Mouse (Mus musculus): Measurements from ENCODE around the gene St6galnac4. TPM values are rescaled to one million over a fixed set of nuclear protein-coding genes. Genes with fewer than 3 reads are reported as not detected.

The St6galnac4 gene
- polyA plus RNA-seq, 1 experiment: 0.30 TPM

DNA sequence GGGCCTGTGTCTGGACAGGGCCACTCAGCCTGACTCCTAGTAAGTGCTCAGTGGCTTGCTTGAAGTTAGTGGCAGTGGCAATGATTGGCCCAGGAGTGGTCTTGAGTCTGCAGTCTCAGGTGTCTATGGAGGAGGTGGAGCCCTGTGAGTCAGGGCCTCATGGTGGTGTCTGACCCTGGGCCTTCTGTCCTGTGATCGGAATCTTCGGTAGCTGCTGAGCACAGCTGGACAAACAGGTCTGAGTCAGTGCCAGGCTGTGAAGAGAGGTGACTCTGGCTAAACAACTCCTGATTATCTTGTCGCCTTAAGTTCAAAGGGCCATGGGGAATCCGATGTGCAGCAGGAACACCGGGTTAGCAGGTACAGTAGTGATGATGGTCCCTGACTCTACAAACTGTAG, 39.5 kb upstream of the St6galnac4 start:
- no peaks in the 10 kb centered on the region for H3K27me3 ChIP-seq (ENCODE audit: control insufficient read depth)
- H3K9me3 ChIP-seq (ENCODE audit: control insufficient read depth, low read length): no peaks in the 10 kb centered on the region
- TF ChIP-seq GATA1 (IDR thresholded peaks at IDR 0.05; ENCODE audit: low read length): no peak
- TF ChIP-seq TAL1 (IDR thresholded peaks at IDR 0.05; ENCODE audit: low read length): no peak

DNA sequence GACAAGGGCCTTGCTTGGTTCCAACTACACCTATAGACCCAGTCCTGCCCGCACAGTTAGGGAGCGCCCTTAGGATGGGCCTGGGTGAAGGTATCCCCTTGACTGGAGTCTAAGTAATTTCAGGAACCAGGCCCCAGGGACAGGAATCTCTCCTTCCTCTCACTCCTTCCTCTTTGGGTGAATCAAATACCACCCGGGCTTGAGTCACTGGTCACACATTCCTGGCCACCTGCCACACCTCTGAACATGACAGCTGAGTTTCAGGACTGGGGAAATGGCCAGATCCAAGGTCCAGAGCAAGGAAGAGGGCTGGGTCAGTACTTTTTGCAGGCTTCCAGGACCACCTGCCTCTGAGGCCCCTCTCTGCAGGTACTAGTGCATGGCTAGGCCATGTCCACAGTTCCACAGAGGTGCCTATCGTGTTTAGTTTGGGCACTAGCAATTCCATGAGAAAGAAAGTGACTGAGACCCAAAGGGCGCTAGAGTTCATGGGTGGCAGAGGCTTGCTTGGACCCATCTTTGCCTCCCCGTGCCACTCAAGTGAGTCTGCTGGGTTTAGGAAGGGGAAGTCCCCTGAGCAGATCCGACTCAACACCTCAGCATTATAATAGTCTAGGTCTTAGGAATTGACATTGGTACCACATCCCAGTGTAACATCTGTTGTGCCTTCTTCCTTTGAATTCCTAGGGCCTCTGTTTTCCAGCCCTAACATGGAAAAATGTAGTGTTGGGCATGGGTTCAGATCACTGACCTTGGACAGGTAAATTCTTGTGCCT, 38.7 kb upstream of the St6galnac4 start:
- Histone ChIP-seq H3K9me3 (ENCODE audit: control insufficient read depth, low read length) (no peaks in the 10 kb centered on the region), H3K4me1 (ENCODE audit: control insufficient read depth) (no peaks in the 10 kb centered on the region), H3K36me3 (ENCODE audit: control insufficient read depth) (no peaks in the 10 kb centered on the region), H3K27me3 (ENCODE audit: control insufficient read depth) (no peaks in the 10 kb centered on the region), H3K4me3 (replicated peaks) (no peak overlapping the region)
- TF ChIP-seq GATA1 (IDR thresholded peaks at IDR 0.05; ENCODE audit: low read length): no peak

More for the DNA sequence above, 39.5 kb upstream of the St6galnac4 start:
- Histone ChIP-seq H3K4me3 (replicated peaks) (no peak overlapping the region), H3K4me1 (ENCODE audit: control insufficient read depth) (no peaks in the 10 kb centered on the region), H3K36me3 (ENCODE audit: control insufficient read depth) (no peaks in the 10 kb centered on the region)

DNA sequence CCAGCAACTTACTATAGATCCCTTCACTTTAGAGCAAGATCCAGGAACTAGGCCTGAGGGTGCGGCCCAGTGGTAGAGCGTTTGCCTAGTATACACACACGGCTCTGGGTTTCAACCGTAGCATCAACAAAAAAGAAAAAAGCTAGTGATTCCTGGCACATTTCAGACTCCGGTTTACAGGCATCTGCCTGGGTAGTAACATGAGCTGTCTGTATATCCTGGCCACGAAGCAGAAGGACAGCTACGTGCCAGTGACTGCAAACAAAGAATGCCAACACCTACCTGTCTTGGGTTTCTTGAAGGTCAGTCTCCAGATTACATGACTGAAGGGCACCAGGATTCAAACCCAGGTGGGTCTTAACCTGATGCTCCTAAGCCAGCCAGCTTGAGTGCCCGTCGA, 37.7 kb upstream of the St6galnac4 start:
- H3K36me3 ChIP-seq (ENCODE audit: control insufficient read depth): no peaks in the 10 kb centered on the region
- no peaks in the 10 kb centered on the region for H3K27me3 ChIP-seq (ENCODE audit: control insufficient read depth)
- peaks cover 2% of the 10 kb centered on the region; the same call in 1 of the 2 replicates for H3K4me1 ChIP-seq (ENCODE audit: control insufficient read depth)
- TF ChIP-seq TAL1 (IDR thresholded peaks at IDR 0.05; ENCODE audit: low read length): no peak
- TF ChIP-seq GATA1 (IDR thresholded peaks at IDR 0.05; ENCODE audit: low read length): no peak
- no peaks in the 10 kb centered on the region for H3K9me3 ChIP-seq (ENCODE audit: control insufficient read depth, low read length)
- no peak overlapping the region for H3K4me3 ChIP-seq (replicated peaks)

DNA sequence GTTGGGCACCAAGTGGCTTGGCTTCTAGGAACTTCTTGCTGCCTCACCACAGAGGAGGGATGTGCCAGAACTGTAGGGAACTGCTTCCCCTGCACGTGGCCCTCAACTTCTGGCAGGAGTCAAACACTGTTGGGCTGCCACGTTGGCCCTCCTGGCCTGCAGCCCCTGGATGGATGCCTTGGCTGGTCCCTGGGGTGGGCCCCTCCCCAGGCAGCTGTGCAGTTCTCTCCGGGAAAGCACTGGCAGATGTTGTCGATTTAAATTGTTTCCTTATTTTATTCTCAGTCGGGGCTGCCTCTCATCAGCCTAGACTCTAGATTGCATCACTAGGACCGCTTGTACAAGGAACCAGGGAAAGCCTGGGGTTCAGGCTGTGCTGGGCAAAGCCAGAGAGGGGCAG, 37.1 kb upstream of the St6galnac4 start:
- Histone ChIP-seq H3K4me3 (replicated peaks) (no peak overlapping the region), H3K9me3 (ENCODE audit: control insufficient read depth, low read length) (no peaks in the 10 kb centered on the region), H3K4me1 (ENCODE audit: control insufficient read depth) (peaks cover 2% of the 10 kb centered on the region; the same call in 1 of the 2 replicates), H3K27me3 (ENCODE audit: control insufficient read depth) (no peaks in the 10 kb centered on the region), H3K36me3 (ENCODE audit: control insufficient read depth) (no peaks in the 10 kb centered on the region)
- TF ChIP-seq GATA1 (IDR thresholded peaks at IDR 0.05; ENCODE audit: low read length): no peak
- no peak for TF ChIP-seq TAL1 (IDR thresholded peaks at IDR 0.05; ENCODE audit: low read length)

DNA sequence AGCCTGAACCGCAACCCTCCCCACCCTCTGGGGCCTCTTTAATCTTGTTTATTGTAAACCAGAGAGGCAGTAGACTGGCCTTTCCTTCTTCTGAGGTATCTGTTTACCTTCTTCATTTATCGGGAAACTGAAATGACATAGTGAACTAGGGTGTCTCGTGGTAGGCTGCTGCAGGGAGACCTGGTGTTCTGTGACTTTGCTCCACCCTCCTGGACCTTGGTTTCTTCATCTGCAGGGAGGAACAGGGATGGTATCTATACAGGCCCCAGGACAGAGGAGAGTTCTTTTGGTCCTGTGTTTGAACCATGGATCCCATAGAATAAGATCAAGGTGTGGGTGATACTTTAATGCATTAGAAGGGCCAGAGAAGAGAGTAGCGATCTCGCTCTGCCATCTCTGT, 35.7 kb upstream of the St6galnac4 start:
- Histone ChIP-seq H3K4me3 (replicated peaks) (no peak overlapping the region), H3K27me3 (ENCODE audit: control insufficient read depth) (no peaks in the 10 kb centered on the region), H3K36me3 (ENCODE audit: control insufficient read depth) (no peaks in the 10 kb centered on the region), H3K9me3 (ENCODE audit: control insufficient read depth, low read length) (no peaks in the 10 kb centered on the region), H3K4me1 (ENCODE audit: control insufficient read depth) (peaks cover 2% of the 10 kb centered on the region; the same call in 1 of the 2 replicates)
- TF ChIP-seq TAL1 (IDR thresholded peaks at IDR 0.05; ENCODE audit: low read length) (no peak), GATA1 (IDR thresholded peaks at IDR 0.05; ENCODE audit: low read length) (no peak)

DNA sequence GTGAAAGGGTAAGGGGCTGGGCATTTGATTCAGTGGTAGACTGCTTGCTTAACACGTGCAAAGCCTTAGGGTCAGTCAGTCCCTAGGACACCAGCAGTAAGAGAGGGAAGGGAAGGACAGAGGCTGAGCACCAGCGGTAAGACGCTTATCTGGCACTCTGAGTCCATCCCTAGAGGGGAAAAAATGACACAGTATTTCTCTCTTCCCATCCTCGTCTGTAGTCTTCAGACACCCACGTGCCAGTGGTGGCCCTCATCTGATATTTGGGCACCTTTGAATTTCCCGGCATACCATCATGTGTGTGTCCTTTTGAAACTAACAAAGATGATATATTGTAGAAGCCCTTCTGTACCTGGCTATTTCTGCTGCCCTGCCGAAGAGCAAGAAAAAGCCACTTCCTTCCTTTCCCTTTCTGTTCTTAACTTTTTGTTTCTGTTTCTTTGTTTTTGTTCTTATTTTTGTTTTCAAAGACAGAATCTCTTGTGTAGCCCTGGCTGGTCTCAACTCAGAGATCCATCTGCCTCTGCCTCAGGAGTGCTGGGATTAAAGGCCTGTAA, 33.2 kb upstream of the St6galnac4 start:
- TF ChIP-seq TAL1 (IDR thresholded peaks at IDR 0.05; ENCODE audit: low read length): no peak
- TF ChIP-seq GATA1 (IDR thresholded peaks at IDR 0.05; ENCODE audit: low read length): no peak
- no peaks in the 10 kb centered on the region for H3K9me3 ChIP-seq (ENCODE audit: control insufficient read depth, low read length)
- peaks cover 2% of the 10 kb centered on the region; the same call in 1 of the 2 replicates for H3K4me1 ChIP-seq (ENCODE audit: control insufficient read depth)
- no peaks in the 10 kb centered on the region for H3K36me3 ChIP-seq (ENCODE audit: control insufficient read depth)
- H3K27me3 ChIP-seq (ENCODE audit: control insufficient read depth): no peaks in the 10 kb centered on the region
- no peak overlapping the region for H3K4me3 ChIP-seq (replicated peaks)

DNA sequence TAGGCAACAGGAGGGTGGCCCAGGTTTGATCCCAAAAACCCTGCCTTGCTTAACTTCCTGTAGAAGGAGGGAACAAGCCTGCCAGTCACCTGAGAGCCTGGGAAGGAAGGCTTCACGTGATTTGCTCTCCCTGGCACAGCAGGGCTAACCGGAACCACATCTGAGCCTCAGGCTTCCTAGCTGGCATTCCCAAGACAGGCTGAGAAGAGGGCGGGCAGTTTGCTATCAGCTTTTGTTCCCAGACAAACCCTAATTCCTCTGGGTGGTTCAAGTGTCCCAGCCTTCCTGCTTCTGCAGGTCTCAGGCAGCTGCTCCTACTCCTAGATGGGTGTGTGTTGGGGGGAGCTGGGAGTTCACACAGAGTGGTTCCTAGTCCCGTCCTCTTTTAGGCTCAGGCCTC, 31.4 kb upstream of the St6galnac4 start:
- no peak overlapping the region for H3K4me3 ChIP-seq (replicated peaks)
- no peak for TF ChIP-seq TAL1 (IDR thresholded peaks at IDR 0.05; ENCODE audit: low read length)
- TF ChIP-seq GATA1 (IDR thresholded peaks at IDR 0.05; ENCODE audit: low read length): no peak
- peaks cover 11% of the 10 kb centered on the region for H3K4me1 ChIP-seq (ENCODE audit: control insufficient read depth)
- H3K9me3 ChIP-seq (ENCODE audit: control insufficient read depth, low read length): no peaks in the 10 kb centered on the region
- no peaks in the 10 kb centered on the region for H3K27me3 ChIP-seq (ENCODE audit: control insufficient read depth)
- H3K36me3 ChIP-seq (ENCODE audit: control insufficient read depth): no peaks in the 10 kb centered on the region

DNA sequence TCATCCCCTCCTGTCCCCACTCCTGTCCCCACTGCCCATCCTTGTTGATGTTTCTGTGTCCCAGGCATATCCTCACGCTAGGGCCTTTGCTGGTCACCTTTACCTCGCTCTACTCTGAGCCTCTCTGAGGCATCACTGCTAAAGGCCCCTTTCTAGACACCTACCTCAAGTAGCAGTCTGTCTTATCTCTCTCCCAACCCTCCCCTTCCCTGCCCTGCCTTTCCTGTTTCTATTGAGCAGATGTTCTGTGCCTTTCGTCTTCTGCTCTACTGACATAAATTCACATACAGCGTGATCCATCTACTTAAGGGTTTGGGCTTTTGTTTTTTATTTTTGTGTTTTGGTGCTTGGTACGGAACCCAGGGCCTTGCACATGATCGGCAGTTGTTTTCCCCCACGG, 30.9 kb upstream of the St6galnac4 start:
- TF ChIP-seq GATA1 (IDR thresholded peaks at IDR 0.05; ENCODE audit: low read length) (no peak), TAL1 (IDR thresholded peaks at IDR 0.05; ENCODE audit: low read length) (no peak)
- H3K9me3 ChIP-seq (ENCODE audit: control insufficient read depth, low read length): no peaks in the 10 kb centered on the region
- no peaks in the 10 kb centered on the region for H3K27me3 ChIP-seq (ENCODE audit: control insufficient read depth)
- H3K4me1 ChIP-seq (ENCODE audit: control insufficient read depth): peaks cover 13% of the 10 kb centered on the region
- H3K4me3 ChIP-seq (replicated peaks): no peak overlapping the region
- H3K36me3 ChIP-seq (ENCODE audit: control insufficient read depth): no peaks in the 10 kb centered on the region

DNA sequence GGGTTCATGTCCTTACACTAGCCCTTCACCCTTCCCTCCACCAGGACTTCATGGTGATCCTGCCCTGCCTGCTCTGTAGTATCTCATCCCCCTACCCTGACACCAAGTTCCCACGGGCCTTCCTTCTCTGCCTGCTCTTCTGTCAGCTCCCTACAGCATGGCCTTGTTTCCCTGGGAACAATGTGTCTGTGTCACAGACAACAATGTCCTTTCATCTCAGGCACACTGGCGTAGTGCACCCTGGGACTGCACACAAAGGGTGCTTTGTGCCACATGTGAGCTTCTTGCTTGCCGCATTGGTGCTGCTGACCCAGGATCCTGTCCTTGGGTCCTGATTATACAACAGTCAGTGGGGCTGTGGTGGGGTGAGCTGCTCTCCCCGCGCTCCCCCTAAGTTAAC, 27.3 kb upstream of the St6galnac4 start:
- no peaks in the 10 kb centered on the region for H3K9me3 ChIP-seq (ENCODE audit: control insufficient read depth, low read length)

More for the DNA sequence above, 27.3 kb upstream of the St6galnac4 start:
- TF ChIP-seq TAL1 (IDR thresholded peaks at IDR 0.05; ENCODE audit: low read length) (no peak), GATA1 (IDR thresholded peaks at IDR 0.05; ENCODE audit: low read length) (no peak)
- Histone ChIP-seq H3K27me3 (ENCODE audit: control insufficient read depth) (no peaks in the 10 kb centered on the region), H3K4me1 (ENCODE audit: control insufficient read depth) (peaks cover 11% of the 10 kb centered on the region), H3K4me3 (replicated peaks) (no peak overlapping the region), H3K36me3 (ENCODE audit: control insufficient read depth) (no peaks in the 10 kb centered on the region)

Measured in erythroblast, embryonic 14.5 days (primary cell).